Mouse (Mus musculus): Measurements from ENCODE around the gene Mkrn3. TPM values are rescaled to one million over a fixed set of nuclear protein-coding genes. Genes with fewer than 3 reads are reported as not detected.
A peak's percentile ranks its signal among the peaks of the same experiment; 100 is the strongest.

Gene Mkrn3
- under 1 TPM; 0.20 to 0.21 TPM for total RNA-seq (2021)
- long read RNA-seq, experiment 1, partial matches to known transcripts: 0 of 1 reads
- long read RNA-seq, experiment 1, other reads (novel, unspliced or antisense): 0 of 1 reads
- long read RNA-seq, experiment 2: 0 reads

DNA sequence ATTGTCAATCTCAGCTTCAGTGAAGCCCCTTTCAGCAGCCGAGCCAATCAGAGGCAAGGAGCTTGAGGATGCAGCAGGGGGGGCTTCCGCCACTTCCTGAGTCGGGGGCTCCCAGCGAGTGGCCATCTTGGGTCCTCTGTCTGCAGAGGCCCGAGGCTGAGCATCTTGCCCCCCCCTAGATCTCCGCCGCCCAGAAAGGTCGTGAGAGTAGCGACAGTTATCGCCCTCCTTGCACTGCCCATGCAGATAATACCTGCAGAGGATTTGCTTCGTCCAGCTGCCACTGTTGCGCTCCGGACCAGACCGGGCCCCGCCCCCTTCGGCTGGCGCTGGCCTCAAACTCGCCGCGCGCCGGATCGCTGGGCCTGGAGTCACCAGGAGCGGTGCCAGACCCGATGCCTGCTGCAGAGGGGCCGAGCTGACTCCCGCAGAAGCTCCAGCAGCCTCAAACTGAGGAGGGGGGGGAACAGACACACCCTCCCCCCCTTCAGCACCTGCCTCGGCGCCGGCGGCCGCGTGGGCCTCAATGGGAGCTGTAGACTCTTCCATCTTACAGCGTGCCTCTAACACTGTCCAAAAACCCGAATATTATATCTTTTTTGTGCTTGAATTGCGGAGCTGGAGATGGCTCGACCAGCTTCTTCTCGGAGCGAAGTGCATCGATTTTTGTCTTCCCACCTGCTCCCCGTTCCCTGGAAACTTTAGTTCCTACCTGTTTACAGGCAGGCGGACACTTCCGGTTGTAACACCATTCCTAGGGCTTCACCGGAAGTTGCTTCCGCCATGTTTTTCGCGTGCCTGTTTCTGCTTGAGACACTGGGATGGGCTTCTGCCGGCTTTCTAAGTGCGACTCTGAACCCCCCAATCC lies at the start of gene Mkrn3:
TSS of gene Mkrn3 (minus strand) at position 647 of the 868 bp plus-strand sequence.
- DNase-seq: peak; percentile 72 to 84

DNA sequence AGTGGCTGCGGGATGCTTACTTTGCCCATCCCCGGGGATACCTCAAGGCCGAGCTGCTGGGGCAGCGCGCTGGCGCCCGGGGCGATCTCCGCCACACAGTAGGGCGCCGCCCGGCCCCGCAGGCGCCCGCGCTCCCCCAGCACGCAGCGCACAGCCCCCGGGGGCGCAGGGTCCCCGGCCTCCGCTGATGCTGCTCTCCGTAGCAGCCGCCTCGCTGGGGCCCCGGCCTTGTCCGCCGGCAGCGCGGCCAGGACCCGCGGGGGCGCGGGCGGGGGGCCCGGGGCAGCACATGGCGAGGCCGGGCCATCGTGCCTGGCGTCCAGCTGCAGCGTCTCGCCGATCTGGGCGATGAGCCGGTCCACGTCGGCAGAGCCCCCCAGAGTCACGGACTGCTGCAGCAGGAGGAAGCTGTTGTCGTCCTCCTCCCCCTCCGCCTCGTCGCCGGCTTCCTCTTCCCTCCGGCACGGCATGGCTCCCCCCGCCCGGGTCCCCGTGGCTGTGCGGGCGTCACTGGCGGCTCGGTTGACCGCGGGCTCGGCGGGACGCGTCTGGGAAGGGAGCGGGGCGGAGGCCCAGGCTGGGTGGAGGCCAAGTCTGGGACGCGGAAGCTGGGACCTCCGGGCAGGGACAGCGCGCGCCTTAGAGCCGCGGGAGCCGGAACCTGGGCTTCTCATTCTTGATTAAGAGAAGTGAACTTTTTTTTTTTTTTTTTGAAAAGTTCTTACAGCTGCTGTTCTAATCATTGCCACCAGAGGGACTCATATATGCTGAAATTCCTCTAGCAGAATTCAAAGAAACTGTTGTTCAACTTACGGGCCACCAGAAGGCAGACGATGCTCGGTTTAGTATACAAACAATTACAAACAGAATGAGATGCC lies 44.2 kb upstream of the Mkrn3 start, which contains the start of gene Peg12:
TSS of gene Peg12 (minus strand) at position 633 of the 878 bp plus-strand sequence.
- DNase-seq: peak; percentile 71 to 79

GRCm38 (mm10) chr7:62463007-62463877 lies 43.3 kb upstream of the Mkrn3 start:
- DNase-seq: peak; percentile 10 to 34

- DNase-seq: peak; percentile 4 to 6
Measured at GRCm38 (mm10) chr7:62462229-62463006, 42.5 kb upstream of the Mkrn3 start.

GRCm38 (mm10) chr7:62452353-62452752 lies 32.4 kb upstream of the Mkrn3 start:
- no peak for DNase-seq

GRCm38 (mm10) chr7:62445431-62446165 lies 25.7 kb upstream of the Mkrn3 start:
- no peak for DNase-seq

DNA sequence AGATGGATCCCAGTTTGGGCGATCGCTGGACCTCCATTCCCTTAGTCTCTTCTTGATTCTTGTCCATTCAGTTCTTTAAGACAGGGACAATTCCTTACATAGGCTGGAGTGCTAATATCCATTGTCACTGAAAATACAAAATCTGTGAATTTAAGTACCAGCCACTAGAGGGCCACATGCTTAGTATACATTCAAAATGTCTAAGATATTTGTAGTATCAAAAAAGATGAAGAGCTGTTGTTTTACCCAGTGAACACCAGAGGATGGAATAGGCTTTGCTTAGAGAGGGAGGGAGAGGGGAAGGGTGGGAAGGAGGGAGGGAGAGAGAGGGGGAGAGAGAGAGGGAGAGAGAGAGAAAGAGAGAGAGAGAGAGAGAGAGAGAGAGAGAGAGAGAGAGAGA lies 16.5 kb upstream of the Mkrn3 start:
- DNase-seq: no peak

GRCm38 (mm10) chr7:62433243-62433642 lies 13.3 kb upstream of the Mkrn3 start:
- peak in 1 of 2 experiments; percentile 12 for DNase-seq

- DNase-seq: peak in 1 of 2 experiments; percentile 32
Measured at GRCm38 (mm10) chr7:62428337-62428736, 8.4 kb upstream of the Mkrn3 start.

- DNase-seq: no peak
Measured at GRCm38 (mm10) chr7:62423210-62423609, 3.3 kb upstream of the Mkrn3 start.

DNA sequence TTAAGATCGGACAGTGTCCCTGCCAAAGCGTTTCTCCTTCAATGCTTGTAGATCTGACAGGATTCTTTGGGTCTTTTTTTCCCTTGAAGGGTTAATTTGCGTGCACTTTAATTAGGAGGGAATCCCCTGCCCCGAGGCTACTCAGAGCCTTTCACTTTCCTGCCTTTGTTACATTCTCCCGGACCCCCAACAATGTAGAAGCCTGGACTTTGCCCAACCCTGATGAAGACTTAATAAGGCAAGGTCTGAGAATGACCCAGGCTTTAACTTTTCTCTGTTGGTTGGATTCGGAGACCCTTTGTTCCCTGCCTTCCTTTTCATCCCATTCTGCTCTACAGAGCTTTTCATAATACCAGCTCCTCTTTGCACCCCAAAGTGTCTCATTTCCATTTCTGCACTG lies 627 bp upstream of the Mkrn3 start:
- DNase-seq: no peak

GRCm38 (mm10) chr7:62419105-62419492 lies 840 bp downstream of the Mkrn3 start:
- DNase-seq: no peak

DNA sequence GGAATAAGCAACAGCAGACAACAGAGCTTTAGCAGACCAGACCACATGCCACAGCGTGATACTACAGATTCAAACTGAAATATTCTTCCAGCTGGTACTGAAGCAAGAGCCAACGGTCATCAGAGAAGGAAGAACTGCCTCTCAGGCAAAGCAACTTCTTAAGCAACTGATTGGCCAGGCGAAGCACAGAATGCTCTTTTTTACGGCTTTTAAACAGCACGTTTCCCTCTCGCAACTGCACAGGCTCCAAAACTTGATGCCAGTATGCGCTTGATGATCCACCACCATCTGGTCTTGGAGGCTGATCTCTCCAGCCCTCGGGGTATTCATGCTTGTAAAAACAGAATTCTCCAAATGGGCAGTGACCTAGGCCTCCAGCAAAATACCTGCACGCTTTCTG lies 1.6 kb downstream of the Mkrn3 start:
- no peak for DNase-seq

GRCm38 (mm10) chr7:62416173-62416572 lies 3.8 kb downstream of the Mkrn3 start:
- no peak for DNase-seq

GRCm38 (mm10) chr7:62415222-62415621 lies 4.7 kb downstream of the Mkrn3 start:
- no peak for DNase-seq

DNA sequence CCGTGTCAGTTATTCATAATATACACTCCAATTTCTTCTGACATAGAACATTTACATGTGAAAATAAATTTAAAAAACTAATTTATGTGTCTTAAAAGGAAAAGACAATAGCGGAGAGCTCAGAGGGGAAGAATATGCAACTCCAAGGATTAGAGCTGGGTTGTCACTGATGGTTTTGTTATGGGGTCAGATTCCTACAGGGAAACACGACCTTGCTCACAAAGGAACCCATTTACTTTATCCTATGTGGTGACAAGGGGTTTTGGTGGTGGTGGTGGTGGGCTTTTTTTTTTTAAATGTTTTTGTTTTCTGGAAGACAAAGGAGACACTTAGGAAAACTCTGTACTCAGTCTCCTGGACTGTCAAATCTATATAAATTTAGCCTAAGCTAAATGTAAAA lies 12.1 kb downstream of the Mkrn3 start:
- DNase-seq: no peak

- DNase-seq: no peak
Measured at GRCm38 (mm10) chr7:62406573-62407050, 13.3 kb downstream of the Mkrn3 start.

DNA sequence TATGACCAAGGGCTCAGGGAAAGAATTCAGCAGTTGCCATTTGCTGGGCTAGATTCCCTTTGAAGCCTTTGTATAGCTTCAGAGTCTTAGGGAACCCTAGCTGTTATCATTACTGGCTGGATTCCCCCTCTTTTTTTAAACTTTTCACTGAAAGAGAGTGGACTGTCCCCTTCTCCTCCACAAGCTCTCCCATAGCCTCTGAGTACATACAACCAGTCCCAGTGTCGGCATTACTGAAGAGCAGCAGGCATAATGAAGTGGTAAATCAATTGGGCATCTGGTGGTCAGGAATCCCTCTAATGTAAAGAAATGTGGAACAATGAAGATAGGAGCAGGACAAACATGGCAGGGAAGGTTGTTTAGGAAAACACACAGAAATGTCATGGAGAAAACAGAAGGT lies 27.7 kb downstream of the Mkrn3 start:
- DNase-seq: no peak

DNA sequence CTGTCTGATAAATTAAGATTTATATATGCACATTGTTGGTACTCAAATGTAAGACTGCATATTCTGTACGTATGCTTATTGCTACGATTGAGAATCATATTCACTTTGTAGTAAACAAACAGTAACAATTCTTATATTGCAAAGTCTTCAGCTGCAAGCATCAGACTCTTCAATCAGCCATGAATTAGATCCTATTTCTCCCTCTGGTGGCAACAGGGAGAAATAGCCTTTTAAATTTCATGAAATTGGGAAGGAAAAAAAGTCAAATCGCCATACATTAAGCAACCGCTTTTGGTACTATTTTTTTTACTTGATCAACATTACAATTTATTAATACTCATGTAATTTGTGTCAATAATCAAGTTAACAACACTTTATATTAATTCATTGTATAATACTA lies 31.6 kb downstream of the Mkrn3 start:
- no peak for DNase-seq

DNA sequence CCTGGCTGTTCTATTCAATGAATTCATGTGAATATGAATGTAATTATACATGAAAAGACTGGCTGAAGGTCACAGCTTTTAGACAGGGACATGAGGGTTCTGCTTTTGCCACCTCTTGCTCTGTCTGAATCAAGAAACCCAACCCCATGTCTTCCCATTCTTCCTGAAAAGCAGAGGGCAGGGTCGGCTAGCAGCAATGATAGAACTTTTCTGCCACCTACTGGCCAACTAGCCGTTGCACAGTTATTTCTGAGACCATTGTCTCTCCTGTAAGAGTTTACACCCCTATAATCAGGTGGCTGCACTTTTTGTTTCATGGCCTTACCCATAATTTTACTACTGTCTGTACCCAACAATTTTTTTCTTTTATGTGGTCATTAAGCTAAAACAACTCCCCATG lies 37.5 kb downstream of the Mkrn3 start:
- DNase-seq: peak; percentile 14 to 54
